Mouse (Mus musculus) C2C12 (cell line): Measurements from ENCODE around the gene Fnbp1l.
A peak's percentile ranks its signal among the peaks of the same experiment; 100 is the strongest.

ENCODE experiments used
- CTCF ChIP-seq: IDR thresholded peaks from one replicate; pipeline ENCODE4 v1.5.1; 2011; ENCODE audit not compliant: control insufficient read depth, insufficient read depth, insufficient read length
- MAX ChIP-seq: IDR thresholded peaks from one replicate; pipeline ENCODE4 v1.6.1; 2011; ENCODE audit warnings: mild to moderate bottlenecking, control low read depth
- MYOD1 ChIP-seq: IDR thresholded peaks from one replicate; pipeline ENCODE4 v1.6.1; 2011; ENCODE audit warnings: low read depth; ENCODE audit not compliant: control insufficient read depth, insufficient read length
- USF1 ChIP-seq: IDR thresholded peaks from one replicate; pipeline ENCODE4 v1.6.1; 2011; ENCODE audit warnings: low read depth, mild to moderate bottlenecking, control low read depth, moderate library complexity

GRCm38 (mm10) chr3:122520365-122520764, 99.2 kb downstream of the Fnbp1l start:
- no peak for TF ChIP-seq USF1
- no peak for TF ChIP-seq CTCF
- TF ChIP-seq MAX, result no peak
- TF ChIP-seq MYOD1, result peak; percentile 81
